Mouse (Mus musculus) spleen, adult 2 months (tissue): ENCODE data around the gene Lfng. TPM values are rescaled to one million over a fixed set of nuclear protein-coding genes. Genes with fewer than 3 reads are reported as not detected.

Source experiments
- DNase-seq, 2 experiments: peaks; one replicate each; pipeline versions ENCODE4 v3.0.0 to v3.0.0-alpha.2; 2012 to 2021; ENCODE audit warnings: low spot score in 2 of 2, low read depth in 1 of 2
- H3K27ac ChIP-seq: fragments of 200-500 bp; 2 replicates; pipeline ENCODE4 v1.5.1; 2012; ENCODE audit warnings: low read length, inconsistent platforms; ENCODE audit not compliant: insufficient read depth
- H3K27me3 ChIP-seq: fragments of 200-500 bp; 2 replicates; pipeline ENCODE4 v1.6.1; 2012; ENCODE audit warnings: mild to moderate bottlenecking, moderate library complexity, low read length, inconsistent platforms; ENCODE audit not compliant: control insufficient read depth, insufficient read depth
- H3K36me3 ChIP-seq: fragments of 200-500 bp; 2 replicates; pipeline ENCODE4 v1.6.1; 2012; ENCODE audit warnings: mild to moderate bottlenecking, low read length, inconsistent platforms; ENCODE audit not compliant: control insufficient read depth, insufficient read depth
- H3K4me1 ChIP-seq: fragments of 200-500 bp; 2 replicates; pipeline ENCODE4 v1.6.1; 2011; ENCODE audit warnings: inconsistent platforms; ENCODE audit not compliant: control insufficient read depth, insufficient read depth, insufficient read length
- H3K4me3 ChIP-seq: fragments of 200-500 bp; 2 replicates; pipeline ENCODE4 v1.5.1; 2011; ENCODE audit warnings: mild to moderate bottlenecking, inconsistent platforms; ENCODE audit not compliant: insufficient read depth, insufficient read length; ENCODE audit errors: extremely low read depth
- CTCF ChIP-seq: fragments of 200-500 bp; IDR thresholded peaks from 2 replicates; pipeline ENCODE4 v1.5.1; 2011; ENCODE audit warnings: mild to moderate bottlenecking, inconsistent platforms; ENCODE audit not compliant: insufficient read depth, insufficient read length, insufficient replicate concordance; ENCODE audit errors: extremely low read depth
- POLR2A ChIP-seq: fragments of 200-500 bp; IDR thresholded peaks from 2 replicates; pipeline ENCODE4 v1.6.1; 2011; ENCODE audit warnings: low read depth, low read length, inconsistent platforms
- WGBS: fragments of 180-500 bp; shearing (Covaris S2); methylation state at CpG from one replicate; pipeline ENCODE4 v1.1.7; 2018; 5-methylcytosine and 5-hydroxymethylcytosine counted together
- polyA plus RNA-seq: library from polyadenylated mRNA; depleted of rRNA; stranded (reverse); fragments of >200 nt; gene quantifications from 2 replicates; pipeline ENCODE4 v1.2.3, GENCODE M21; 2012

Lfng gene
- polyA plus RNA-seq, 1 experiment, result 165 TPM

GRCm38 (mm10) chr5:140649101-140649667 lies 42.1 kb downstream of the Lfng start:
- WGBS, result 19% methylated on average over 26 of the region's 26 CpGs
- H3K36me3 ChIP-seq, result no peaks in the 10 kb centered on the region
- H3K4me3 ChIP-seq, result peak overlapping the region; percentile 51; the same call in 1 of the 2 replicates
- no peaks in the 10 kb centered on the region for H3K27me3 ChIP-seq
- H3K27ac ChIP-seq, result no peak overlapping the region
- peaks cover 16% of the 10 kb centered on the region; the same call in 1 of the 2 replicates for H3K4me1 ChIP-seq
- TF ChIP-seq CTCF, result no peak
- DNase-seq, result peak; percentile 89 to 98

GRCm38 (mm10) chr5:140649881-140650414 lies 42.8 kb downstream of the Lfng start:
- no peak overlapping the region for H3K27ac ChIP-seq
- no peaks in the 10 kb centered on the region for H3K27me3 ChIP-seq
- no peak overlapping the region for H3K4me3 ChIP-seq
- no peaks in the 10 kb centered on the region for H3K36me3 ChIP-seq
- no peak for TF ChIP-seq POLR2A
- TF ChIP-seq CTCF, result no peak
- H3K4me1 ChIP-seq, result peaks cover 16% of the 10 kb centered on the region; the same call in 1 of the 2 replicates
- no peak for DNase-seq
- WGBS, result 87% methylated on average over 7 of the region's 7 CpGs

- TF ChIP-seq CTCF, result no peak
- WGBS, result 62% methylated on average over 11 of the region's 11 CpGs
- peaks cover 16% of the 10 kb centered on the region; the same call in 1 of the 2 replicates for H3K4me1 ChIP-seq
- H3K27me3 ChIP-seq, result no peaks in the 10 kb centered on the region
- no peaks in the 10 kb centered on the region for H3K36me3 ChIP-seq
- DNase-seq, result no peak
- no peak overlapping the region for H3K4me3 ChIP-seq
- H3K27ac ChIP-seq, result no peak overlapping the region
Measured at GRCm38 (mm10) chr5:140651231-140651630, 44.1 kb downstream of the Lfng start.

- no peak for TF ChIP-seq CTCF
- no peak for DNase-seq
- H3K27me3 ChIP-seq, result no peaks in the 10 kb centered on the region
- H3K4me1 ChIP-seq, result peaks cover 6% of the 10 kb centered on the region; the same call in 1 of the 2 replicates
- H3K4me3 ChIP-seq, result no peak overlapping the region
- no peak overlapping the region for H3K27ac ChIP-seq
- WGBS, result 89% methylated on average over 7 of the region's 7 CpGs
- H3K36me3 ChIP-seq, result no peaks in the 10 kb centered on the region
Measured at GRCm38 (mm10) chr5:140652587-140652986, 45.5 kb downstream of the Lfng start.

GRCm38 (mm10) chr5:140654096-140654845 lies 47.2 kb downstream of the Lfng start:
- WGBS, result 84% methylated on average over 15 of the region's 15 CpGs
- no peaks in the 10 kb centered on the region for H3K27me3 ChIP-seq
- H3K27ac ChIP-seq, result no peak overlapping the region
- no peaks in the 10 kb centered on the region; the same call in 1 of the 2 replicates for H3K4me1 ChIP-seq
- no peak for DNase-seq
- no peak for TF ChIP-seq CTCF
- no peak for TF ChIP-seq POLR2A
- no peak overlapping the region for H3K4me3 ChIP-seq
- H3K36me3 ChIP-seq, result no peaks in the 10 kb centered on the region

- no peak overlapping the region for H3K27ac ChIP-seq
- no peak for DNase-seq
- H3K4me3 ChIP-seq, result no peak overlapping the region
- no peaks in the 10 kb centered on the region for H3K27me3 ChIP-seq
- WGBS, result 70% methylated on average over 16 of the region's 16 CpGs
- no peak for TF ChIP-seq POLR2A
- no peak for TF ChIP-seq CTCF
- peaks cover 18% of the 10 kb centered on the region; the same call in 1 of the 2 replicates for H3K4me1 ChIP-seq
- no peaks in the 10 kb centered on the region for H3K36me3 ChIP-seq
Measured at GRCm38 (mm10) chr5:140659607-140660272, 52.6 kb downstream of the Lfng start.

- no peak for DNase-seq
- H3K4me1 ChIP-seq, result peaks cover 24% of the 10 kb centered on the region; the same call in 1 of the 2 replicates
- H3K4me3 ChIP-seq, result no peak overlapping the region
- H3K27ac ChIP-seq, result no peak overlapping the region
- no peak for TF ChIP-seq CTCF
- no peak for TF ChIP-seq POLR2A
- WGBS, result 83% methylated on average over 1 of the region's 1 CpGs
- H3K27me3 ChIP-seq, result no peaks in the 10 kb centered on the region
- H3K36me3 ChIP-seq, result no peaks in the 10 kb centered on the region
Measured at GRCm38 (mm10) chr5:140660398-140660797, 53.3 kb downstream of the Lfng start.
